Mouse (Mus musculus) cortical plate, adult 2 months (tissue): ENCODE measurements around the gene Ak3. TPM values are rescaled to one million over a fixed set of nuclear protein-coding genes. Genes with fewer than 3 reads are reported as not detected.
"Not testable (repeated sequence)": the region's sequence is repeated elsewhere in the genome, so short reads cannot be mapped to it uniquely, and the experiment has no call there.

Experiments used
- H3K27ac ChIP-seq: fragments of 200-500 bp; 2 replicates; pipeline ENCODE4 v1.5.1; 2012; ENCODE audit warnings: low read length, control low read depth, inconsistent platforms; ENCODE audit not compliant: insufficient read depth
- H3K4me1 ChIP-seq: fragments of 200-500 bp; 2 replicates; pipeline ENCODE4 v1.6.1; 2011; ENCODE audit warnings: low read length; ENCODE audit not compliant: control insufficient read depth, insufficient read depth
- H3K4me3 ChIP-seq: fragments of 200-500 bp; 2 replicates; pipeline ENCODE4 v1.5.1; 2011; ENCODE audit warnings: mild to moderate bottlenecking, low read length, control low read depth; ENCODE audit not compliant: insufficient read depth
- CTCF ChIP-seq: fragments of 200-500 bp; IDR thresholded peaks from 2 replicates; pipeline ENCODE4 v1.5.1; 2011; ENCODE audit warnings: mild to moderate bottlenecking, control low read depth, low read length; ENCODE audit not compliant: insufficient read depth; ENCODE audit errors: extremely low read depth
- POLR2A ChIP-seq: fragments of 200-500 bp; IDR thresholded peaks from 2 replicates; pipeline ENCODE4 v1.6.1; 2011; ENCODE audit warnings: mild to moderate bottlenecking, low read length, control low read depth; ENCODE audit not compliant: insufficient read depth; ENCODE audit errors: extremely low read depth
- polyA plus RNA-seq: library from polyadenylated mRNA; depleted of rRNA; stranded (reverse); fragments of >200 nt; gene quantifications from 2 replicates; pipeline ENCODE4 v1.2.3, GENCODE M21; 2012

Gene Ak3
- polyA plus RNA-seq, 1 experiment: 71.0 TPM

GRCm38 (mm10) chr19:29009046-29009445, 38.7 kb downstream of the Ak3 start:
- TF ChIP-seq POLR2A: no peak
- no peak for TF ChIP-seq CTCF
- Histone ChIP-seq H3K4me1 (no peaks in the 10 kb centered on the region), H3K4me3 (no peak overlapping the region), H3K27ac (no peak overlapping the region)

- no peak for TF ChIP-seq CTCF
- no peak for TF ChIP-seq POLR2A
- Histone ChIP-seq H3K4me1 (no peaks in the 10 kb centered on the region), H3K27ac (no peak overlapping the region), H3K4me3 (no peak overlapping the region)
Measured at GRCm38 (mm10) chr19:29008069-29008706, 39.6 kb downstream of the Ak3 start.

GRCm38 (mm10) chr19:29000321-29000720, 47.4 kb downstream of the Ak3 start:
- H3K27ac ChIP-seq, H3K4me1 ChIP-seq, H3K4me3 ChIP-seq: not testable (repeated sequence)

GRCm38 (mm10) chr19:28997976-28998630, 49.7 kb downstream of the Ak3 start:
- Histone ChIP-seq H3K4me3 (no peak overlapping the region), H3K4me1 (peaks cover 2% of the 10 kb centered on the region), H3K27ac (no peak overlapping the region)
- no peak for TF ChIP-seq CTCF
- TF ChIP-seq POLR2A: no peak

GRCm38 (mm10) chr19:28995366-28995765, 52.4 kb downstream of the Ak3 start:
- Histone ChIP-seq H3K4me3 (no peak overlapping the region), H3K4me1 (peaks cover 2% of the 10 kb centered on the region), H3K27ac (peak overlapping the region; percentile 56)
- TF ChIP-seq CTCF (no peak), POLR2A (no peak)

- H3K4me3 ChIP-seq: no peak overlapping the region
- TF ChIP-seq POLR2A: no peak
- TF ChIP-seq CTCF: no peak
- H3K27ac ChIP-seq: peak overlapping the region; percentile 56
- H3K4me1 ChIP-seq: peaks cover 2% of the 10 kb centered on the region
Measured at GRCm38 (mm10) chr19:28994870-28995269, 52.9 kb downstream of the Ak3 start.

GRCm38 (mm10) chr19:28991391-28991790, 56.4 kb downstream of the Ak3 start:
- H3K4me1 ChIP-seq: peaks cover 2% of the 10 kb centered on the region; the same call in 1 of the 2 replicates
- TF ChIP-seq CTCF (no peak), POLR2A (no peak)
- peak overlapping the region; percentile 89; the same call in 1 of the 2 replicates for H3K27ac ChIP-seq
- peak overlapping the region; percentile 91 for H3K4me3 ChIP-seq

- TF ChIP-seq POLR2A (0 out of 2 replicates have a peak, but pooled peaks have one; percentile 28), CTCF (no peak)
- Histone ChIP-seq H3K27ac (peak overlapping the region; percentile 89), H3K4me3 (peak overlapping the region; percentile 91), H3K4me1 (peaks cover 2% of the 10 kb centered on the region; the same call in 1 of the 2 replicates)
Measured at GRCm38 (mm10) chr19:28990590-28991221, 57.1 kb downstream of the Ak3 start.

GRCm38 (mm10) chr19:28990194-28990589, 57.6 kb downstream of the Ak3 start, which contains the start of gene Cdc37l1:
Cdc37l1 (plus strand) TSS chr19:28990352.
- H3K4me1 ChIP-seq: peaks cover 2% of the 10 kb centered on the region; the same call in 1 of the 2 replicates
- peak; percentile 75 for TF ChIP-seq POLR2A
- no peak for TF ChIP-seq CTCF
- H3K27ac ChIP-seq: peak within 1 kb of the TSS; percentile 89
- H3K4me3 ChIP-seq: peak within 1 kb of the TSS; percentile 91
